Mouse (Mus musculus): Measurements from ENCODE around the gene Kcnn1.

Gene Kcnn1

DNA sequence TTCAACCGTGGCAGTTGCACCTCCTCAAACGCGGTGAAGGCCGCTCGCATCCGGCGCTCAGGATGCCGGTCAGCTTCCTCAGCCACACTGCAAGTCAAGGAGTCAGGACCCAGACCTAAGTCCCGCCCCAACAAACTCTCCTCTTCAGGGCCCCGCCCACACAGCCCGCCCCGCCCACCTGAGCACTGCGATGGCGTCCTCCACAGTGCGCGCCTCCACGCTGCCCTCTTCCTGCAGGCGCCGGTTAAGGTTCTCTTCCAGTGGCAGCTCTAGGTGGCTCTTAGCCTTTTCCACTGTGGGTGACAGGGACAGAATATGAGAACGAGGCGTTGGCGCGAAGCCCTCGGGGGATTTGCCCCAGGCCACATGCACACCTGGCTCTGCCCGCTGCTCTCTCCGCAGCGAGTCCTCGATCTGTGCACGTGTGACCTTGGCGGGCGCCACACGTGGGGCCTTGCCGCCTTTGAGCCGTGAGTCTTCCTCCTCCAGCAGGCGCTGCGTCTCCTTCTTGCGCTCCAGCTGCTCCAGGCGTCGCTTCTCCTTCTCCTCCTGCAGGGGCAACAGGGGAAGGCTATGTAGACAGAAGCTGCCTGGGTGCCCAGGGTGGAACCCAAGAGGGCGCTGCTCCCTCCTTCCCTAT, 5.6 kb upstream of the Kcnn1 start:
- DNase-seq (ENCODE audit: low read depth in 1 of 2, low spot score in 2 of 2) = peak in 1 of 2 experiments; percentile 50

DNA sequence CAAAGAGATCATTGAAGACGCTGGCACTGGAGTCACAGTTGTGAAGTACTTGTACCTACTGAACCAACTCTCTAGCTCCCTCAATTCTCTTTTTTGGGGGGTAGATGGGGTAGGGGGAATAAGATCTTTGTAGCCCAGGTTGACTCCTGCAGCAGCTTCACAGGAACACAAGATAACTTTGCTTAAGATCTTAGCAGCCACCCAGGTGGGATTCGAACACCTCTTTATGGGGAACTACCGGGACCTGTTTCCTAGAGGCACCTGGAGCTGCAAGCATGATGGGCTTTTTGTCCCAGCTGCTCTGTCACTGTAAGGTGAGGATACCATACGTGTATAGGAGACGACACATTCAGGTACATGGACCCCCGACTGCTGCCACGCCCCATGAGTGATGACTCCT, 3.5 kb upstream of the Kcnn1 start:
- DNase-seq (ENCODE audit: low read depth in 1 of 2, low spot score in 2 of 2) = no peak

DNA sequence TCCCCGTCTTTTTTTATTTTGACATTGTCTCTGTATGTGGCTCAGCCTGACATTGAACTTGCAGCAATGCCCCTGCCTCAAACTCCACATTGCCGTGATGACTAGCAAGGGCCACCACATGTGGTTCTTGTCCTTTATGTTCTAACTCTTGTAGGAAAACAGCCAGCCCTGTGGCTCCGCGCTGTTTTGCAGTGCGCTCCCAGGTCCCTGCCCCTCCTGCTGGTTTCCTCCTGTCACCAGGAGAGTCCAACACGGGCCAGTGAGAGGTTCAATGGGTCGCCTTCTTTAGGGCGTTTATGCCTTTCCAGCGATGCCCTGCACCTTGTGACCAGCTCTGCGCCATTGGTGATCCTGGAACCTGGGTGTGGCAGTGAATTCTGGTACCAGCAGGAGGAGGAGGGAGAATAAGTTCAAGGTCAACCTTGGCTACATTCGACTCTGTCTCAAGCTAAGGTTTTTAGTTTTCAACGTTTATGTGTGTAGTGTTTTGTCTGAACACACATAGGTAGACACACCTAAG, 3.0 kb upstream of the Kcnn1 start:
- DNase-seq (ENCODE audit: low read depth in 1 of 2, low spot score in 2 of 2) = no peak

DNA sequence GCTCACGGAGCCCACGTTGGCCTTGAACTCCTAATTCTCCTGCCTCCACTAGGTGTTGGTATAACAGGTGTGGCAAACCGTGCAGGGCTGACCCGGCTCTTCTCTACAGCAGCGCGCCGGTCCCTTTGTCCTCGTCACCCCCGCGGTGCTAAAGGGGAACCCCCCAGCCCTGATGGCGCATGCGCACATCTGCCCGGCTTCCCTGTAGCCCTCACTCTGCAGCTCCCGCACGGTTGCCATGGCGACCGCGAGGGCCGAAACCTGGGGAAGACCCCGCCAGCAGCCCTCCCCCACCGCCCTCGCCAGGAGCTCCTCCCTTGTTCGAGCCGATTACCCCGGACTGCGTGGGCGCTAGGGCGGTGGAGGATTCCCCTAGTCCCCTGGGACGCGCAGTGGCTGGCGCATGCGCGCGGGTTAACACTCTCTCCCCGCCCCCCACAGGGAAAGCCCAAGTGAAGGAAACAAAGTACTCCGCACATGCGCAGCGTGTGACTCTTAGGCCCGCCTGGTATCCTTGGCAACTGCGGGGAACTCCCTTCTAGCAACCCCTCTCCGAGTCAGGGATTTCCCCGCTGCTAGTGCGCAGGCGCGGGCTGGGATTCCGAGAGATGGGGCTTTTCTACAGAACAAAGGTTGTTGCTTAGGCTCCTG, 2.4 kb upstream of the Kcnn1 start:
- peak; percentile 97 to 99 for DNase-seq (ENCODE audit: low read depth in 1 of 2, low spot score in 2 of 2)

DNA sequence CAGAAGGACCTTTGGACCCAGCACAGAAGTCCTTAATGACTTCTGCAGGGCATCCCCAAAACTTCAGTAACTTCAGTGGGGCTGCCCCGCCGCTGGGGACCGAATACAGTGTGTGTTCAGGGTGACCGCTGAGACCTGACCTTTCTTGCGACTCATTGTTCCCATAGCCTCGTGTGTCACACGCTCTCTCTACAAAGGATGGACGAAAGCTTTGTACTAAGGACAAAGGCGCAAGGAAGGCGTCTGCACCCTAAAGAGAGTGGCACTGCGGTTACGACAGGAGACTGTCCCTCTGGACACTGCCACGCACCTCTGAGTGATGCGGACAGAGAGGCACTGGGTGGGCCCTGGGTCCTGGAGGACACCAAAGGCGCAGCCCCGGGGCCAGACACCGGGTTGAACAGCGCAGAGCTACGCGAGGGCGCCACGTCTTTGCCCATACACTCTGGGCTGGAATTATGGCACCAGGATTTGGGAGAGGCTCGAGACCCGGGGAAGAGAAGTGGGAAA, 1.7 kb upstream of the Kcnn1 start:
- DNase-seq (ENCODE audit: low read depth in 1 of 2, low spot score in 2 of 2) = no peak

DNA sequence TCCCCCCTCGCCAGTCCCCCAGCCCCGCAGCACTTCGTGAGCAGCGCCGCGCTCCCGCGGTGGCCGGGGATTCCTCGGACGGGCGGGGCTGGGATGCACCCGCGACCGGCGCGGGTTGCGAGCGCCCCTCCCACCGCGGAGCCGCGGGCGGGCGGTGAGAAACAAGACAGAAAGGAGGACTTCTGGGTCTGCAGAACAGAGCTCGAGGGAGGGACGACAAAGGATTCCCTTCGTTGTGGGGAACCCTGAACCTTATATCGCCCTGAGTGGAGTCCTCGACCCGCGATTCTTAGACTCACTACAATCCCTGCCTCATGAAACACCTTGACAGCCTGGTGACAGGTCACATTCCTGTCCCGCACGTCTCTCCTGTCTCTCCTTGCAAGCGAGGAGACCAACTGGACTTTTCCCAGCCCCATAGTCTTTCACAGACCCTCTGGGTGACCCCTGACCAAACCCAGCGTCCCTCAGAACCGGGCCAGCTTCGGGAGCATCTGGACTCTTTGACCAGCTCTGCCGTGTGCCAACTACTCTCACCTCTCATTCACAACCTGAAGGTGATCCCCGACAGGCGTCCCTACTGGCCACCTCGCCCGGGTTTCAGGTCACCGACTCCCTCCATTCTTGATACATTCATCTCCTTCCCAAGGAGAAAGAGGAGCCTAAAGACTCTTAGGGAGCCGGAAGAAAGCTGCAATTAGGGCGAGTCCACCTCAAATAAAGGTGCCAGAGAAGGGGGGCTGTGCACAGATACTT, 1.1 kb upstream of the Kcnn1 start:
- DNase-seq (ENCODE audit: low read depth in 1 of 2, low spot score in 2 of 2) = no peak

DNA sequence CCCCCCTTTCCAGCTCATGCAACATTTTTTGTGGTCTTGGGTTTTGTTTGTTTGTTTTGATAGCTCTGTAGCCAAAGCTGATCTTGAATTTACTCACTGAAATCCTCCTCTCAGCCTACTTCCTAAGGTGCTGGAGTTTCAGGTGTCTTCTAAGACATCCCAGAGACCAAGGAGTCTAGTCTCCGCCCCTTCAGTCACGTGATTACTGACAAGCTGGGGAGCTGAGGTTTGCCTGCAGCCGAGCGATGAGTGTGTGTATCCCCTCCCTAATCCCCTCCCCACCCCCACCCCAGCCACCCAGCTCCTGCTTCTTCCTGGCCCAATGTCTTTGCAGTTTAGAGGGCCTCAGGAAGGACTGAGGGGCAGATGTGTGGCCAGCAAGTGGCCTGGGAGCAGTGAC, 5.5 kb downstream of the Kcnn1 start:
- DNase-seq (ENCODE audit: low read depth in 1 of 2, low spot score in 2 of 2) = no peak

DNA sequence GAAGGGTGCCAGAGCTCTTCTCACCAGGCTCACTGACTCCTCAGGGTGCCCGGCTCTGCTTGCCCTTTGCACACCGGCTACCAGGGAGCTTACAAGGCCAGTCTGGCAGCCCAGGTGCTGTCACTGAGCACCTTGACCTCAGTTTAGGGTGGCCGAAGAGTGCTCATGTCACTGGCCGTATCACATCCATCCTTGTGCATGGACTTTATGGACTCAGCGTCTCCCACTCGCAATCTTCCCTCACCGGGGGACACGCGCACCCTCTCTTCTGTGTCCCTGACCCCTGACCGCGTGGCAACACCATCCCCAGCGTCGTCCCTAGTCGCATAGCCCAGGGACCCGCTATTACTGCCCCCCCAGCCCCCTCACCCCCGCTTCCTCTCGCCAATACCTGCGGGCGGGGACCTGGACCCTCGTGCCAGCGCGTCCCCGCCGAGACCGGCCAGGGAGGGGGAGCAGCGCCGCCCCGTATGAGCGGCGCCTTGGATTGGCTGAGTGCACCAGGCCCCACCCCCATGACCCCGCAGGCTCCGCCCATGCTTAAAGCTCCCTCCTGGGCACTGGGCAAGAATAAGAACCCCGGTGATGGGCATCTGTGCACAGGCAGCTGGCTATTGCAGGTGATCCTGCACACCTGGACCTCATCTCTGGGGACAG, 6.4 kb downstream of the Kcnn1 start:
- DNase-seq (ENCODE audit: low read depth in 1 of 2, low spot score in 2 of 2) = no peak

DNA sequence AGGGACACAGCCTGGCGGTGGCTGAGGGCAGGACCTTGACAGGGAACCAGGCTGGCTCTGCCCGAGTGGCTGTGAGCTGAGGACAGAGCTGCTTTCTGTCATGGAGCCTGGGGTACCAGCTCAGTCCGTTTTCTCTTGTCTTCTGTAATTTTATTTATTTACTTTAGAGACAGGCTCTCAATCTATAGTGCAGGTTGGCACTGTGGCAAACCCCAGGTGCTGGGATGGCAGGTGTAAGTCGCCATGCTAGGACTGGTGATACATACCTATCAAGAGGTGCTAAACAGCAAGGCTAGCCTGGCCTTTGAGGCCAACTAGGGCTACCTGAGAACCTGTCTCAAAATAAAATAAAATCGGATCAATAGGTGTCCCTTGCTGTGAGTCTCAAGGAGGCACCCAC, 7.0 kb downstream of the Kcnn1 start:
- no peak for DNase-seq (ENCODE audit: low read depth in 1 of 2, low spot score in 2 of 2)

DNA sequence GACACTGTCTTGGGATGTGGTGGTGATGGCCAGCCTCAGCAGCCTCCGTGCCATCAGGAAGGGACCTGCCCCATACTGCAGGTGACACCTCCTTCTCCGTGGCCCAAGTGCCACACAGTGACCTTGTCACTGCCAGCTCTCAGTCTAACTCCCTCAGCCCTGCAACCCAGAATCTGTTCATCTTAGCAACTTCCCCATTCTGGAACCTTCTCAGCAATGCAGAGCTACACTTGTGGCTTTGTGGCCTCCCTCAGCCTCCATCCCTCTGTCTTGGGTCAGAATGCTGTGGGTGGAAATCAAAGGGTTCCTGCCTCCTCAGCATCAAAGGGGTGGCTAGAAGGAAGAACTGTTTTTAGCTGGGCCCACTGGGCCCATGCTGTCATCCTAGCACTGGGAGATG, 9.2 kb downstream of the Kcnn1 start:
- no peak for DNase-seq (ENCODE audit: low read depth in 1 of 2, low spot score in 2 of 2)

DNA sequence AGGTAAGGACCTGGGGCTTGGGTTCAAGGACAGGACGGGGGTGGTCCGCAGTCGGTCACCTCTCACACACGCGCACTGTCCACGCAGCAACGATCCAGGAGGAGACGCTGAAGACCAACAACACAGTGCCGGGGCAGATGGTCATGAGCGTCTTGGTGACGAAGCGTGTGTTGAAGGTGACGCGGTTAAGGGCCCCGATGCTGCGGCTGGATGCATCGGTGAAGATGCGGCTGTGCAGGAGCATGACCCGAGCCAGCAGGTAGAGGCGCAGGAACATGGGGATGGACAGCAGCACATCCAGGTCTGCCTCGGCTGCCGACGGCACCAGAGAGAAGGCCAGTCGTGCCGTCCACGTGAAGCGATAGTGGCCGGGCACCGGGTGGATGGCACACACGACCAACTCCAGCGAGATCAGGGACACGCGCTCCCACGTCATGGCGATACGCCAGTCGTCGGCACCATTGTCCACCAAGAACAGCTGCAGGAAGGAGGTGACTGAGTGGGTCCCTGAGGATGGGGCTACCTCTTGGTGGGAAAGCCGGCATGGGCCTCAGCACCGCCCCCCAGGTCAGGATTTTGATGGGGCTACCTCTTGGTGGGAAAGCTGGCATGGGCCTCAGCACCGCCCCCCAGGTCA, 10.3 kb downstream of the Kcnn1 start:
- no peak for DNase-seq (ENCODE audit: low read depth in 1 of 2, low spot score in 2 of 2)

DNA sequence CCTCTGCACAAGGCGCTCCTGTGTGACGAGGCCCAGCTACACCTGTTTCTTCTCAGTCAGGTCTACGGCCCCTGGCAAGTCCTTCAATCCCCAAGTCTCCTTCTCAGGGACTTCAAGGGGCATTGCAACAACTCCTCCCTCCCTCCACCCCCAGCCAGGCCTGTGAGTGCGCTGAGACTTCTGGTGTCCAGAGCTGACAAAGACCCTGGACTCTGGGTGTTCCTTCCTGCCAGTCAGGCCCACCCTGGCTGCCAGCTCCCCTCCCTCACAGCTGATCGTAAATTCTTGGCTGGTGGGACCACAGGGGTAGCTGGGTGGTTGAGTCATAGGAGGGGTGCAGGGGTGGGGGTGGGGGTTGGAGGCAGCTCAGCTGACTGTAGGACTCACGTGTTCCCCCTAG, 11.2 kb downstream of the Kcnn1 start:
- DNase-seq (ENCODE audit: low read depth in 1 of 2, low spot score in 2 of 2) = no peak

DNA sequence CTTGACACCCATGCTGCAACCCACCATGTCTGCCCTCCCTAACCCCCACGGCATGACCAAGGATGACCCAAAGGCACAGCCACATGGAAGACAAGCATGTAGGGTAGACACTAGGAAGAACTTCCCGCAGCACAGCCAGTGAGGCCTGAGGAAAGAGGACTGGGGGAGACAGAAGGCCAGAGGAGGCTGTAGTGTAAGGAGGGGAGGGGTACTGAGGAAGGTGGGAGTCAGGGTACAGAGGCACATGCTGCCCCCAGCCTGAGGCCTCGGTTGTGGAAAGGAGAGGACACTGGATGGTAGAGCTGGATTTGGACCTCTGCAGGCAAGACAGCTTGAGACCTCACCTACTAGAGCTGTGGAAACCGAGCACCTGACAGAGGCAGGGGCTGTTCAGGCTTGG, 12.1 kb downstream of the Kcnn1 start:
- DNase-seq (ENCODE audit: low read depth in 1 of 2, low spot score in 2 of 2) = no peak

DNA sequence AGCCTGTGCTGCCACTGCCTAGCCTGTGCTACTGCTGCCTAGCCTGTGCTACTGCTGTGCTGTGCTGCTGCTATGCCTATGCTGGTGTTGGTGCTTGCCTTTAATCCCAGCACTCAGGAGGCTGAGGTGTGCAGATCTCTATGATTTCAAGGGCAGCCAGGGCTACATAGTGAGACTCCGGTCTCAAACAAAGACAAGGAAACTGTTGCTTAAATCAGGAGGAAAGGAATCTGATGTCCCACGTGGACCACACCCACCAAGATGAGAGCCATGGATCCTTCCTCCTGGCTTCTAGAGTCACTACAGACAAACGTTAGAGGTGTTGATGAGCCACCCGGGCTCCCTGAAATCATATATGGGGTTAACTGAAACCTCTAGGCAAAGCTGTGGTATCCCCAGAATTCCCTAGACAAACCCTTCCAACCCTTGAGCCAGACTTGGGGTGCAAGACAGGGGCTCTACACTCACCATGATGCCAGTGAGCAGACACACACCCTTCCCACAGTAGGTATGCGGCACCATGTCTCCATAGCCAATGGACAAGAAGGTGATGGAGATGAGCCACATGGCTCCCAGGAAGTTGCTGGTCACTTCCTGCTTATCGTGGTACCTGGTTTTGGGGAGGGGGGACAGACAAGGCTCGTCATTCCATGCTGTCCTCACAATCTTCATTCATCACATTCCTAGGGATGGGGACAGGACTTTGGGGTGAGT, 12.8 kb downstream of the Kcnn1 start:
- DNase-seq (ENCODE audit: low read depth in 1 of 2, low spot score in 2 of 2) = no peak

DNA sequence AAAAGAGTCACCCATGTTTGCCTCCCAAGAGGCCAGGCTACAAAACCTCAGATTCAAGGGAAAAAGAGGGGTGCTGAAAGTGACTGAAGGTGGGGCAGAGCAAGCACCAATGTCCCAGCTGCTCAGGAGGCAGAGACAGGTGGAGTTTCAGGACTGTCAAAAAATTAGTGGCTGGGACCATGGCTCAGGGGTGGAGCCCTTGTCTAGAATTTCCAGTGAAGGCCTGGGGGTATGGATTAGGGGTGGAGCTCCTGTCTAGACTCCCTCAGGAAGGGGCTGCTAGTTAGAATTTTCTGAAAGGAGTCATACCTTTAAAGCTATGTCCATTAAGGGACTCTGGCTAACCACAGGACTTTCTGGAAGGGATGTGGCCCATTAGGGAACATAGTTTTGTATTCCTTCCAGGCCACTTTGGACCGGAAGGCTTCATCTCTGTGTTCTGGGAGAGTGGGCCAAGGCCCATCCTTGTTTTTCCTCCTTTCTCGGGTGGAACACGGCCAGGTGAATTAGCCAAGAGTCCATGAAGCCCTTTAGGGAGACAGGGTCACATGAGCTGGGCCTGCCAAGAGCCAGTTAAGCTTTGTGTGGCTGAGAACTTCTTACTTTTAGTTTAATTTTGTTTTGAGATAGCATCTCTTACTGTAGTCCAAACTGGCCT, 13.6 kb downstream of the Kcnn1 start:
- DNase-seq (ENCODE audit: low read depth in 1 of 2, low spot score in 2 of 2) = no peak

DNA sequence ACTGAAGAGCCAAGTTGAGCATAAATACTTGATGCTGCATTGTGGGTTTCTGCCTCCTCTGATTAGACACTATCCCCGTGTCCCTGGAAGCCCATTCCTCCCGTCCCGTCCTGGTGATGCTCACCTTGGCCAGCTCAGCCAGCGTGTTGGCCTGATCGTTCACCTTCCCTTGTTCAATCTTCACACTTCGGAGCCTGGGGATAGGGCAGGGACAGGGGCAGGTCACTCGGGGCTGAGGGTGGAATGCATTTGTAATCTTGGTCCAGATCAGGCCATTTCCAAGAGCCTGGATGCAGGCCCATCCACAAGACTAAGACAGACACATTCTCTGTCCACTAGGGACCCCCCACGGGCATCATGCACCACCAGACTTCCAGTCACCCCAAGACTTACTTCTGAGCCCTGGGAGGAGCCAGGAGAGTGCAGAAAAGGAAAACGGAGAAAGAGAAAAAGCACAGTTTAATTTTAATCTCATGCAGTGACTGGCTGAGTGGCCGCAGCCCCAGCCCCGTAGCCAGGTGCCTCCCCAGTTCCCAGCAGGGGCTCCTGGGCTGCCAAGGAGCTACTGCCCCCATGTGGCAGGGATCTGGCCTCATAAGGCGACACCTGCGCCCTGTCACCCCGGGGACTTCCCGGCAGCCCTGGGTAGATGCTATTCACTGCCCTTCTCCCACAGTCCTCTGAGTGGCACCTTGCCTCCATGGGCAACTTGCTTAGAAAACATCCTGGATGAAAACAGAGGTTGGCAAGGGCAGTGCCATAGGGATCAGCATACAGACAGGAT, 16.5 kb downstream of the Kcnn1 start:
- no peak for DNase-seq (ENCODE audit: low read depth in 1 of 2, low spot score in 2 of 2)

DNA sequence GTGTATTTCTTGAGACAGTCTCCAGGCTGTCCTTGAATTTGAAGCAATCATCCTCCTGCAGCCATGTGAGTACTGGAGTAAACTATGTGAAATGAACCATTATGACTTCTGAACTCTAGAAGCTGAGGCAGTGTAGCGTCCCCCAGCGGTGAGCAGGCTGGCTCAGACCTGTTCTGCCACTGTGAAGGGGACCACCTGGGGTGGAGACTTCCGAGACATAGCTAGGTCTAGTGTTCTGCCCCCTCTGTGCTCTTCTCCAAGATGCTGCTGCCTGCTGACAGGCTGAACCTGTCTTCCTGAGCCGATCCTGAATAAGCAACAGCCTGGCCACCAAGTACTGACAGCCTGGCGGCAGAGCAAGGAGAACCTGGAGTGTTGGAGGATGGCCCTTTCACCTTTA, 17.9 kb downstream of the Kcnn1 start:
- DNase-seq (ENCODE audit: low read depth in 1 of 2, low spot score in 2 of 2) = no peak

DNA sequence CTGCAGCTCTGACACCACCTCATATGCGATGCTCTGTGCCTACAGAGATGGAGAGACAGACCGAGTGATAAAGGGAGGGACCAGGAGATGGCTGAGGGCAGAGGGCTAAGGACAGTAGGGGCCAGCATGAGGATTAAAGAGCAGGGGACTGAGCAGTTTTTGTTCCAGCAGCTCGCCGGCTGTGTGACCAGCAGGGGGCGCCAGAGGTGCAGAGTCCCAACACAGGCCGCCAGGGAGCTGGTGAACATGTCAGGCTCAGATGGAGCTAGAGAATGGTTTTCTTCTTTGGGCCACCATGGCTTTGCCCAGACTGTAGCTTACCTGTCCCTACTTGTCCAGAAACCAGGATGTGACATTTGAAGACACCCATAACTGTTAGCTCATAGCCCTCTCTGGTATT, 18.5 kb downstream of the Kcnn1 start:
- DNase-seq (ENCODE audit: low read depth in 1 of 2, low spot score in 2 of 2) = peak; percentile 73 to 87

DNA sequence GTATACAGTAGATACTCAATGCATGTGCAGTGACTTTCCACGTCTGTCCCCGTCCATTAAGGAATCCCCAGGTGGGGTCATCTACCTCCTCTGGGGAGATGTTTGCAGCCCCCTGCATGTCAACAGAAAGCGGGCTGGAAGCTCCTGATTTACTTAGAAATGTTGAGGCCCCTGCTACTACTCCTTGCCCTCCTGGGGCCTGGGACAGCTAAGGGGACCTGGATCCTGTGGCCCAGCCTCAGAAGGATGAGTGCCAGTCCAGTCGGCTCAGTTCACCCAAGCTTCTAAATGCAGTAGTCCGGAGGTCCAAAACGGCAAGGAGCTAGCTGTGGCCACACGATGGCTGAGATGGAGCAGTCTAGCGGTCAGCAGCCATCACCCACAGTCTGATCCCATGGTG, 19.1 kb downstream of the Kcnn1 start:
- no peak for DNase-seq (ENCODE audit: low read depth in 1 of 2, low spot score in 2 of 2)

Data from monocyte, adult 2 months (primary cell).